Mouse (Mus musculus) layer of hippocampus, adult 11-12 months (tissue): ENCODE measurements around the gene Sec61a1.

ENCODE experiments used
- DNase-seq: peaks from one replicate; pipeline ENCODE4 v3.0.0; 2022; ENCODE audit warnings: low spot score

The Sec61a1 gene

DNA sequence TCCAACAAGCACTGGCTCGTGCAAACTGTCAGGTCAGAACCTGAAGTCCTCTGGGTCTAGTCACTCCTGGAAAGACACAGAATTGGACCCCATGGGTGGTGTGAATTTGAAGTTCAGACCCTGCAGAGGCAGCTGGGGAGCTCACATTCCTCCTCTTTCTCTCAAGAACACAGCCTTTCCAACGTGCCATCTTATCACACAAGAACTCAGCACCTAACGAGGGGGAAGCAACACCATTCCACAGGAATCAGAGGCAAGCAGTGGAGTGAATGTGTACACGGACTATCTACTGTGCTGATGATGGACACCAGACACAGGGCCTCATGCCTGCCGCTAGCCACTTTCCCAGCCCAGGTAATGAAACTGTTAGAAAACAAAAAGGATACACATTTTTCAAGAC is 2.0 kb downstream of the Sec61a1 start:
- DNase-seq, result no peak

DNA sequence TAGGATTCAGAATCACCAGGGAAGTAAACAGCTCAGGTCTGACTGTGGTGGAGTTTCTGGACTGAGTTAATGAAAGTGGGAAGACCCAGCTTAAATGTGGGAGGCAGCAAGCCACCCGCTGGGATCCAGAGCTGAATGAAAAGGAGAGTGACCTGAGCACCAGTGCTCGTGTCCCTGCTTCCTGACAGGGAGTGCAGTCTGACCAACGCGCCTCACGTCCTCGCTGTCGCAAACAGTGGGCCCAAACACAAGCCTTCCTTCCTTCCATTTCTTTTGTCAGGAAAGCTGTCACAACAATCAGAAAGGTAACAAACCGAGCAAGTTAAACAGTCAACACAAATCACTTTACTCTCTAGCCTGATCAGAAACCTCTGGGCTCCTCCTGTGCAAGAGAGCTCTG is 2.7 kb downstream of the Sec61a1 start:
- no peak for DNase-seq

DNA sequence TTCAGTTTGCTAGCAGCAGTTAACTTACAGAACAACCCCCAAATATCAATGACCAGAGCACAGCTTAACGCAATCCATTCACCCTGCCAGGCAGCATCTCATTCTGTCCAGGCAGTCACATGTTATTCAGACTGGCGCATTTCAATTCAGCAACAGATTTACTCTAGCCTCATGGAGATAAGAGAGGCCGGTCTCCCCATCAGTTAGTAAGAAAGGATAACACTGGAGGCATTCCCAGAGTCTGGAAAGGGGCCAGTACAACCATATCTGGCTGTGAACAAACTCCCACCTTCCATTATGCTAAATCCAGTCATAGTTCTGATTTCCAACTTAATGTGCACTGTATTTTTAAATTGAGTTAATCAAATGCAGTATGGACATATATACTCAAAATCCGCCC is 4.2 kb downstream of the Sec61a1 start:
- DNase-seq, result peak; percentile 64

DNA sequence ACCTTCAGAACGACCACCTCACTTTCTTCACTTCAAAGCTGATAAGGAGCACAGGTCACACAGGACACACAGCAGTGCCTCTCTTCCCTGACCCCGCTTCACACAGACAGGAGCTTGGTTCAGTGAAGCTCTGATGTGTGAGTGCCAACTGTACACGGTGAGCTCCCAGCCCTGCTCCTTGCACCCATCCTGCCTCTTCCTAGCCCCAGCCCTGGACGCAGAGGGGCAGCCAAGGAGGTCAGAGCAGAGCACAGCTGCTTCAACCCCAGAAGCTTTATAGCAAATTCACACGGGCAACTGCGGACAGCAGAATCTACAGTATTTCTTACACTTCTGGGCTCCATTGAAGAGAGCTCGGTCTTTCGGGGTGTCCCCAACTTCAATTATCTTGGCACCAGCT is 4.7 kb downstream of the Sec61a1 start:
- DNase-seq, result no peak

DNA sequence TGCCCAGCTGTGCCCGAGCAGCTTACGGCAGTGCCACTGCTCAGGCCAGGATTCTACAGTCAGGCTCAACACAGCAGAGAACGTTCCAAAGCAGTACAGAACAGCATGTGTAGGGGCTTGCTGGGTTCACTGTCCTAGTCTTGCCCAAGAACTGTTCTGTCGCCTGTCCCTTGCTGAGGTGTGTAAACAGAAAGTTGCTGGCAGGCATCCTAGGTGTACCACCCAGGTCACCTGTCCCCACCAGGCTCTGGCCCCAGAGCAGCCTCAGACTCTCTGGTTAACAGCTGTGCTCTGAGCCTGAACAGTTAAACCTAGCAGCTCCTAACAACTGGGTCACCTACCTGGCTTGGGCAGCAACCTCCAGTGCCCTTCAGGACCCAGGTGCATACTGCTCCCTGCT is 15.7 kb downstream of the Sec61a1 start:
- no peak for DNase-seq

DNA sequence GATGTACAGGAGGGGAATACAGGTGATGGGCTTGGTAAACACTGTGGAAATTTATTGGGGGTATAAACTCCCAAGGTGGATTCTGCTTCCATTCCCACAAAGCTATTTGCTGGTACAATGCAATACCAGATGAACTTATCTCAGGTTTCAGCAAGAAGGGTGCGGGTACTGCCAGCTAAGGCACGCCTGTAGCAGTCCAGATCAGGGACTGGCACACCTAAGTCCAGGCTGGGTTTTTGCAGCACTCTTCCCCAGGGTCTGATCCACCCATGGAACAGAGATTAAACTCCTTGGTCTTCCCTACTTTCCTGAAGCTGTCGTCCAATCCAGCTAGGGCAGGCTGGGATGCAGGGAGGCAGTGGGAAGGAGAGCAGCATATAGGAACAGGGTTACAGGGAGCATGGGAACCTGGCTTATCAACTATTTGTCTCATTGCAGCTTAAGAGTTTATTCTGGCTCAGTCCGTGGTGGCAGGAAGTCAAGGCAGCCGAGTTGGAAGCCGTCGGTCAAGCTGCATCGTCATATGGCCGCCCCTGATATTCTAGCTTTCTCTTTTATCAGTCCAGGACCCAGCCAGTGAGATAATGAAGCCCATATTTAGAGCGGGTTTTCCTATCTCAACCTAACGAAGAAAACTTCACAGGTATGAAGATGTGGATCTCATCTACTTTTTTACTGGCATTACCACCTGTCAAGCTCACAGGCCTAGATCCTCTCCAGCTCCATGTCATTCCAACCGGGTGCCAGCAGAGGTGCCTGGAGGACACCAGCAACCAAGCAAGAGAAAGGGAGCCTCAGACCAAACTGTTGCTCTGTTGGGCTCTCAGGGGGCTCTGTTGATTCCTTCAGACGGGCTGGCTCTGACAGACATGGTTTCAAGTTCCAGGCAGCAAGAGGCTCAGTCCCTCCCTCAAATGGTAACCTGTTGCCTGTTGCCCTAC is 16.4 kb downstream of the Sec61a1 start:
- DNase-seq, result no peak

DNA sequence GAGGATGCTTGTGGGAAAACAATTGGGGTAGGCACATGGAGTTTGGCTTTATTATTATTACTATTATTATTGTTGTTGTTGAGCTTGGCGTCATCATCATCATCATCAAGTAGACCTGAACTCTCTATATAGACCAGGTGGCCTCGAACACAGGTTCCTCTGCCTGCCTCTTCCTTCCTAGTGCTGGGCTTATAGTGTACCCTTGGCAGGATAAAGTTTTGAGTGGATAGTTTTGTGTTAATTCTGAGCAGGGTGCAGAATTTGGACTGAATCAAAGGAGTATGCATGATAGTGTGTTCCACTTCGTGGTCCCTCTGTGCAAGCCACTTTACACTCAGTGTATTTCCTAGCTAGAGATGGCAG is 18.3 kb downstream of the Sec61a1 start:
- DNase-seq, result no peak

DNA sequence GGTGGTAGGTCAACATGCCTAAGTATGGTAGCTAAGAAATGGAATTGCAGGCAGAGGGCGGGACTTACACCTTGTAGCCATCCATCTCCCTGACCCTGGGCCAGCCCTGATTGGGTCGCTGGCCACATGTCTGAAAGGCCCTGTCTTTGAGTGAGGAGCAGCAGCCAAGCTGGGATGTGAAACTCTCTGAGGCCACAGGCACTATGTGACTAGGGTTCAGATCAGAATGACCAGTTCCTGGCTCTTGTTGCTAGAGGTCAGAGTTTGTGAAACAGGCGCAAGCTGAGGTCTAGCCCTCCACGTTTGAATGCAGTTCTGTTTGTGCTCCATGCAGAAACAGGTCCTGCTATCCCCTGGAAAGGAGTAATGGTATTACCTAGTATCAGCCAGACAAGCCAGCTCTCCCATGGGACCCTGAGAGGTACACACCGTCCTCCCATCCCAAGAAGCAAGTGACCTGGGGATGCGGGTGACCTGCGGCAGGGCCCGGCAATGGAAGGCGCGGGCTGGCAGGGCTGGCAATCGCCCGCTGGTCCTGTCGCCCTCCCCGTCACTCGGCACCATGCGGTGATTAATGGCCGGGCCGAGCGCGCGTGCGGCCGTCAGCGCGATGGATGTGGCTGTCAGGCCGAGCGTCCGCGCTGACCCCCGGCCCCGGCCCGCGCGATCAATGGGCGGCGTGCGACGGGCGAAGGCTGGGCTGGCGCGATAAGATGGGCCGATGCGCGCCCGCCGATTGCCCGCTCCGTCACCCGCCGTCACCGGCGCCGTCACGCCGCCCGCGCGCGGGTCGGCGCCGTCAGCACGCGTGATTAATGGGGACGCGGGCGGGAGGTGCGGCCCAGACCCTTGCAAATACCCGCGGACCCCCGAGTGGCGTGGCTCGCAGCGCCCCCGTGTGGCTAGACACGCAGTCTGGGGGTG is 19.0 kb downstream of the Sec61a1 start:
- peak; percentile 71 for DNase-seq

DNA sequence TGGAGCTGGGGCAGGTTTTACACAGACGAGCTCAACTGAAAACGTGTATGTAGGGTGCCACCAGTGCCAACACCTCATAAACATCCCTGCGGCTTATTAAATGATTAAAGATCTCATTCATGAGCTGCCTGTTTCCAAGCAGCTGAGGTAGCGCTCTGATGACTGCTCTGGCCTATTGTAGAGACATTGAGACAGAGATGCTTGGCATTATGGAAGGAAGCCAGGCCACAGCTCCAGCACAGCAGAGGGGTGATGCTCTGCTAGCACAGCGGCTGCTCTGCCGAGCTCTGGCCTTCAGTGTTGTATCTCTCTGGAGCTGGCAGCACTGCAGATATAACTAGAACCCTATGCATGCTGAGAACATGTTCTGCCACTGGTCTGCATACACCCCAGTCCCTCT is 25.0 kb downstream of the Sec61a1 start:
- no peak for DNase-seq

DNA sequence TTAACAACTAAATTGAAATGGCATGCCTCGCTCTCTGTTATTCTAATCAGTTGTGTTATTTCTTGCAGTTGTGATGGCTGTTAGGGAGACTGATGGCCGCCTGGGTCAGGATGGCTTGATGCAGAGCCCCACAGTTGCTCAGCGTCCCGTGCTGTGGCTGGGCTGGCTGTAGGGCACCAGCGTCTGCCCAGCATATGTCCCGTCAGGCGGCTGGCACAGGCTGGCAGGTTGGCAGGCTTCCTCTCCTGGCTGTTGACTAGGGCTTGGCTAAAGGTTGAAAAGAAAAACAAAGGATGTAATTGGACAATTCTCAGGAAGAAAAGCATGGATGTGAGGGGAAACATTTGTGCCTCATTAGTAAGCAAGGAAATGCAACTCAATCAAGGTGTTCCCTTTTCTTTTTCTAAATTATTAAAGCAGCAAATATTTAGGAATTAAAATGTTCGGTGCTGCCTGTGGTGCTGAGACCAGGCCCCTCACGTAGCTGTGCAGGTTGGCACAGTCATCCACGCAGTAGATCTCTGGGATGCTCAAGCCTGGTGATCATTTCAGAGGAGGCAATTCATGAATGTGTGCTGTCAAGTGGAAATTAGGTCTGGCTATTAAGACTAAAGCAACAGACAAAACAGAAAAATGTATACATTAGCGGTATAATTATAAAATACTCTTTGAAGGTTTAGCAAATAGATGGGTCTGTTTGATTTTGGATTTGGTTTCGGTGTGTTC is 27.9 kb downstream of the Sec61a1 start:
- DNase-seq, result peak; percentile 63

DNA sequence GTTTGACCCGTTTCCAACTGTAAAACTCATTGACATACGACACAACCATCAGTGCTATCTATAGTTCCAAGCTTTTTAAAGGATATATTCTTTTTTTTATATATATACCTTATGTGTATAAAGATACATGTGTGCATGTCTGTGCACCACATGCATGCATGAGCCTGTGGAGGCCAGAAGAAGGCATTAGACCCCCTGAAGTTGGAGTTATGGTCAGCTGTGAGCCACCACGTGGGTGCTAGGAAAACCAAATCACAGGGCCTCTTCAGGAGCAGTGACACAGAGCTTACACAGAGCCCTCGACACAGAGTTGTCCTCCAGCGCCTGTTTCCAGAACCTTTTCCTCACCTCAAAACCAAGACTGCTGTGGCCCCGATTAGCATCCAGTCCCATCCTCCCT is 28.9 kb downstream of the Sec61a1 start:
- no peak for DNase-seq

DNA sequence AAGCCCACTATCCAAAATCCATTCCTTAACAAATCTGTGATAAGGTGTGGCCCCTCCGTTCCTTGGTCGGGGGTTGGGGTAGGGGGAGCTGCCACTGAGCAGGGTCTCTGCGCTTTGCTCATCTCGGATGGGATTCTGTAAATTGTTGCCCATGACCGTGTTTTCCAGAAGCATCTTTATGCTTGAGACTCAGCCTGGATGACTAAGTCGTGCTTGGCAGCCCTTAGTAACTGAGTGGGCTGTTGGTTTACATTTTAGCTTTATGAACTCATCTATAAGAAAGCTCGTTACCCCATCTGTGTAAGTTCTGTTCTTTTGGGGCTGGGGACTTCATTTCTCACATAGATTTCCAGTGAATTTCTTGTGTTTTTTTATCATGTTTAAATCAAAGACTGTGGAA is 29.7 kb downstream of the Sec61a1 start:
- DNase-seq, result no peak

DNA sequence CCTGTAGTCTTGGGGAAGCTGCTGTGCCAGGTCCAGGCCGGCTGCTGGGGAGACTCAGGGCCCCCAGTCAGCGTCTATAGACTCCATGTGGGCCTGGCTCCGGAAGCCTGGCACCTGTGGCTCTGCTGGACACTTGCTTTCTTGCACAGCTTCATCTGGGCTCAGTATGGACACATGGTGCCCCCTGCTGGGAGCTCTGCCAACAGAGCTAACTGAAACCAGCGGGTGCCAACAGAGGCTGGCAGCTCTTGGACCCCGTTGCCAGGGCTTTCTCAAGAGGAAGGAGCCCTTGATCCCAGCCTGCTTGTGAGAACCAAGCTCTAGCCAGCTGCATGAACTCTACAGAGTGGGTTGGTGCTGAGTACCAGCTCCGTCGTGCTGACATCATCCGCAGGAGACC is 31.8 kb downstream of the Sec61a1 start:
- DNase-seq, result peak; percentile 75

DNA sequence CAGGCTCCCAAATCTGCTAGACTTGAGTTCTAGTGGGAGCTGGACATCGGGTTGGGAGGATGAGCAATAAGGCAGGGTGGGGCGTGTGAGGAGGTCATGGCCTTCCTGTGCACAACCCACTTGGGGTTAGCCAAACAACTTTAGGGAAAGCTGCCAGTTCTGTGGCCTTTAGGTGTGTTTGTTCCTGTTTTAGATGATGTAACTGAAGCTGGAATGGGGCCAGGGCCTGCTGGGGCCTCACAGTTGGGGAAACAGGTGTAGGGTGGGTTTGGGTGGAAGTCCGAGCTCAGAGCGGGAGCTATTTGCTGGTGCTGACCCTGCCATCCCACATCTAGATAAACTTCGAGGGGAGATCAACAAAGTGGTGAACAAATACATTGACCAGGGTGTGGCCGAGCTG is 33.3 kb downstream of the Sec61a1 start:
- no peak for DNase-seq

DNA sequence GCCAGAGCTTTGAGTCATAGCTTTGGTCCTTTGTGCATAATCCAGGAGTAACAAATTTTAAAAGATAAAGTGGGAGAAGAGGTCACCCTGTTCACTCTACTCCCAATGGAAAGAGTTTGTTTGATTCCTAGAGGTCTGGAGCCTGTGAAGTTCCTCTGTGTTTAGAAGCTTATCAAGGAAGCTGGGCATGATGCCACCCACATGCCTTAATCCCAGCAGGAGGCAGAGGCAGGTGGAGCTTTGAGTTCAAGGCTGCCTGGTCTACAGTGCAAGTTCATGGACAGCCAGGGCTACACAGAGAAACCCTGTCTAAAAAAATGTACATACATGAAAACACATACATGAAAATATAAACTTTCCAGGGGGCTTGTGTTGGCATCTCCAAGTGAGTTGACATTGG is 34.8 kb downstream of the Sec61a1 start:
- no peak for DNase-seq

DNA sequence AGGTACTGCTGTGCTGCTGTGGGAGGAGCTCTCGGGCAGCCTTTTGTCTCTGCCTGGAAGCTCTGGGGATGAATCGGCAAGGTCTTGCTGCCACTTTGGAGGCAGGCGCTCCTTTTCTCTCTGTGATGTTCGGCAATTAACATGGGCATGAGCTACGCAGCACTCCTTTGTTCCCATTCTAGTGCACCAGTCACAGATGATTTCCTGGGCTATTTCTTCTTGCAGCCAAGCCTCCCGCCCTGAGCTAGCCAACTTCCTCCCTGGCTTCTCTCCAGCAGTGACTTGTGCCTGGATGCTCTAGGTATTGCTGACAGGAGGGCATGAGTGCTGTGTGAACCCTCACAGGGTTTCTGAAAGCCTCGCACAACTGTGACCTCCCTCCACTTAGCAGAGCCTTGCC is 35.6 kb downstream of the Sec61a1 start:
- no peak for DNase-seq

DNA sequence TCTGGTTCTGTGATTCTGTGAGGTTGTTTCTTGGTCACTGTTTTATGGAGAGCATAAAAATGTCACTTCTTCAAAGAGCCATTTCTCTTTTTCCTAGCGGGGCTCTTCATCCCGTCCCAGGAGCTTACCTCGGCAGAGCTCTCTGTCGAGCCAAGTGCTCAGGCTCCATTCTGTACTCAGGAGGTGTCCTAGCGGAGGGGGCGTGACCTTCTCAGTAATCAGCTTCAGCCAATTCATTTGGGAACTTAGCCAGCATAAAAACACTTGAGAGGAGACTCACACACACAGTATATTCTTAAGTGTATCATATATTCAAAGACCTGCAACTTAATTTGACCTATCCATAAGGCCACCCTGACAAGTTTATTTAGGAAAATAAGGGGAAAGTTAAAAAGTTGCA is 38.3 kb downstream of the Sec61a1 start:
- no peak for DNase-seq

DNA sequence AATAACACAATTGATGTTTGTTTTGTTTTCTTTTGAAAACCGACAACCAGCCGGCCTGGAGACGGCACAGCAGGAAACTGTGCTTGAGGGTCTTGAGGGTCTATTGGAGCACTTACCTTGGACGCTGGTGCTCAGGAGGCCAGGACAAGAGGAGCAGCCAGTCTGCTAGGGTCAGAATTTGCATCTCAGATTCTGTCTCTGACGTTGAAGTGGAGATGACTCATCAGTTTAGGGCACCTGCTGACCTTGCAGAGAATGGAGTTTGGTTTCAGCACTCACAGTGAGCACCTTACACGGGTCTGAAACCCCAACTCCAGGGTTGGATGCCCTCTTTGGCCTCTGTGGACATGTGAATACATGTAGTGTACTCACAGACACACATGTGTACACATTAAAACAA is 48.8 kb downstream of the Sec61a1 start:
- DNase-seq, result no peak

DNA sequence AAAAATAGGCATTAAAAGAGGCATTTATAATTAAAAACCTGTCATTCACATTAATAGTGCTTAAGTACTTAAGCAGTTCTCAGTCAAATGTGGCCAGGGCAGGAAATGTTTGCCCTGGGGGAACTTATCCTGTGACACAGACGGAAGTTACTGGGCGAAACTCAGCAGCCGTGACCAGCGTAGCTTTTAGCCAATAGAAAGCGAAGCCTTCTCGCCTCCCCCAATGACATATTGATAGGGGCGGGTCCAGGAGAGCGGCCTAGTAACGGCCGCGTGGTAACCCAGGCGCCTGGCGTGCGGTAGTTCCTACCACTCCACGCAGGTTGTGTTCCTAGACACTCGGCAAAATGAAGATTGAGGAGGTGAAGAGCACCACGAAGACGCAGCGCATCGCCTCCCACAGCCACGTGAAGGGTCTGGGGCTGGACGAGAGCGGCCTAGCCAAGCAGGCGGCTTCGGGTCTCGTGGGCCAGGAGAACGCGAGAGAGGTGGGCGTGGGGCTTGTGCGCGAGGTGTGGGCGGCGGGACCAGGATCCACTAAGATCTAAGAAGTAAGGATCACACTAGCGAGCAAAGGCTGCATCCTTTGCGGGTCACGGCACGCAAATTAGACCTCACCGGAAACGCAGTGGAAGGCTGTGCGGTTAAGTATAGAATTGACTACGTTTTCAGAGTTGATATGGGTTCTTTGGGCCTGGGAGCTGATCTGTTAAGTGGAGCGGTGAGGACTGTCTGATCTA is 53.4 kb downstream of the Sec61a1 start, which contains the start of gene Ruvbl1:
Gene Ruvbl1, plus strand, starts transcription at position 229 of the 740 bp plus-strand sequence.
- peak; percentile 93 for DNase-seq

DNA sequence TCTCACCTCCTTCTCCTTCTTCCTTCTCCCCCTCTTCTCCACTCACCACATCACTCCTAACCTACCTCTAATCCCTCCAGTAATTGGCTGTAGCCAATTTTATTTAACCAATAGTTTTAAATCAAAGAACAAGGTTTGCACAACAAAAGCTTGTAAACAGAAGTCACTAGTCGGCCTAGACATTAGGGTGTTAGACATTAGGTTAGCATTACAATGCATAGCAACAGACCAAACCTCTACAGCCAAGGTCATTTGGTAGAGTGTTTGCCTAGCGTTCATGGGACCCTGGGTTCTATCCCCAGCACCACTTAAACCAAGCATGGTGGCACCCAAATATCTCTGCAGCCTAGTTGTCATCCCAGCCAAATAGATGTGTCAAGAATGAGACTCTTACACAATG is 64.2 kb downstream of the Sec61a1 start:
- no peak for DNase-seq
